Mouse (Mus musculus) olfactory bulb, adult 2 months (tissue): ENCODE results near the gene Srcin1. TPM values are rescaled to one million over a fixed set of nuclear protein-coding genes. Genes with fewer than 3 reads are reported as not detected.

Source experiments
- H3K27ac ChIP-seq: fragments of 200-500 bp; 2 replicates; pipeline ENCODE4 v1.5.1; 2012; ENCODE audit warnings: low read depth, low read length; ENCODE audit not compliant: insufficient read depth
- H3K4me1 ChIP-seq: fragments of 200-500 bp; 2 replicates; pipeline ENCODE4 v1.6.1; 2012; ENCODE audit warnings: low read length; ENCODE audit not compliant: control insufficient read depth, insufficient read depth
- H3K4me3 ChIP-seq: fragments of 200-500 bp; 2 replicates; pipeline ENCODE4 v1.5.1; 2012; ENCODE audit warnings: mild to moderate bottlenecking, low read depth, low read length, moderate library complexity; ENCODE audit not compliant: insufficient read depth
- CTCF ChIP-seq: fragments of 200-500 bp; IDR thresholded peaks from 2 replicates; pipeline ENCODE4 v1.5.1; 2012; ENCODE audit warnings: low read depth, mild to moderate bottlenecking, low read length, moderate library complexity; ENCODE audit not compliant: insufficient read depth
- POLR2A ChIP-seq: fragments of 200-500 bp; IDR thresholded peaks from 2 replicates; pipeline ENCODE4 v1.6.1; 2012; ENCODE audit warnings: mild to moderate bottlenecking, low read depth, low read length, moderate library complexity; ENCODE audit not compliant: insufficient read depth
- WGBS: fragments of 180-500 bp; shearing (Covaris S2); methylation state at CpG from one replicate; pipeline ENCODE4 v1.1.7; 2018; 5-methylcytosine and 5-hydroxymethylcytosine counted together
- polyA plus RNA-seq: library from polyadenylated mRNA; stranded (reverse); fragments of >200 nt; gene quantifications from 2 replicates; pipeline ENCODE4 v1.2.4, GENCODE M21; 2012; ENCODE audit warnings: low replicate concordance; ENCODE audit not compliant: missing spikeins, insufficient read depth, insufficient read length

The Srcin1 gene
- polyA plus RNA-seq, 1 experiment: not detected

DNA sequence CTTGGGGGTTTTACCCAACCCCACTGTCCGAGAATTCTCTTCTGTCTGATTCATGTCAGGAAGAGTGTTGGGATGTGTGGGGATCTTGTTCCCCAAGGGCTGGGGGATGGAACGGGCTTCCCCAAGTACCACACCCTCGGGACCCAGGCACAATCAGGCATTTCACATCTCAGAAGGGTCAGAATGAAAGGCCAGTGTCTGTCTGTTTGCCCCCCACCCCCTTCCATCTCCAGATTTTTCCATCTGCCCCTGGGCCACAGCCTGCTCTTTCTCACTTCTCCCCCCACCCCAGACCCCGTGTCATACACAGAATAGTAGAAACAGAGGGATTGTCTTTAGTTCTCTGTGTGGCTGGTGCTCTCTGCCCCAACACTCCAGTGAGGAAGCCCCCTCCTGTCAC is 32.9 kb upstream of the Srcin1 start:
- H3K4me1 ChIP-seq: peaks cover 23% of the 10 kb centered on the region
- 79% methylated on average over 4 of the region's 4 CpGs for WGBS
- H3K27ac ChIP-seq: no peak overlapping the region
- TF ChIP-seq POLR2A (no peak), CTCF (no peak)
- no peak overlapping the region for H3K4me3 ChIP-seq

- TF ChIP-seq POLR2A (no peak), CTCF (no peak)
- Histone ChIP-seq H3K4me3 (no peak overlapping the region), H3K4me1 (peaks cover 30% of the 10 kb centered on the region), H3K27ac (no peak overlapping the region)
- 96% methylated on average over 8 of the region's 8 CpGs for WGBS
Measured at GRCm38 (mm10) chr11:97607056-97607725, 31.2 kb upstream of the Srcin1 start.

GRCm38 (mm10) chr11:97603891-97604290 is 27.9 kb upstream of the Srcin1 start:
- peaks cover 8% of the 10 kb centered on the region for H3K4me1 ChIP-seq
- 71% methylated on average over 10 of the region's 10 CpGs for WGBS
- TF ChIP-seq CTCF: no peak
- no peak for TF ChIP-seq POLR2A
- no peak overlapping the region for H3K27ac ChIP-seq
- H3K4me3 ChIP-seq: no peak overlapping the region

GRCm38 (mm10) chr11:97602223-97602622 is 26.2 kb upstream of the Srcin1 start:
- H3K4me3 ChIP-seq: no peak overlapping the region
- WGBS: 23% methylated on average over 6 of the region's 6 CpGs
- H3K27ac ChIP-seq: no peak overlapping the region
- TF ChIP-seq POLR2A (no peak), CTCF (no peak)
- peaks cover 8% of the 10 kb centered on the region for H3K4me1 ChIP-seq

DNA sequence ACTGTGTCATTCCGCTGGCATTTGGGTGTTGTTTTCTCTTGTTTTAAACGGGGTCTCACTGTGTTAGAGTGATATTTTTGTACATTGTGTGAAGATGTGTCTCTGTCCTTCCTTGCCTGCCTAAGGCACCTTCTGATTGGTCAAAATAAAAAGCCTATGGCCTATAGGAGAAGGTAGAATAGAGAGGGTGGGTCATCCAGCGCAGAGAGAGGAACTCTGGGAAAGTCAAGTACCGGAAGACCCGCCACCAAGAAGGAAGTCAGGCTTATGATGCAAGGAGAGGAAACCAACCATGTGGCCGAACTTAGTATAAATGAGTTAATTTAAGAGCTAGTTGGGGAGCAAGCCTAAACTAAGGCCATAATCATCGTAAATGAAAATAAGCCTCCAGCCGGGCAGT is 23.1 kb upstream of the Srcin1 start:
- WGBS: 91% methylated on average over 8 of the region's 8 CpGs
- no peak overlapping the region for H3K27ac ChIP-seq
- no peak for TF ChIP-seq POLR2A

GRCm38 (mm10) chr11:97597945-97598691 is 22.1 kb upstream of the Srcin1 start:
- no peak overlapping the region for H3K27ac ChIP-seq
- H3K4me3 ChIP-seq: no peak overlapping the region
- WGBS: 86% methylated on average over 10 of the region's 10 CpGs
- peaks cover 7% of the 10 kb centered on the region for H3K4me1 ChIP-seq
- TF ChIP-seq POLR2A (no peak), CTCF (no peak)

More for the DNA sequence above, 23.1 kb upstream of the Srcin1 start:
- no peak overlapping the region for H3K4me3 ChIP-seq
- peaks cover 8% of the 10 kb centered on the region for H3K4me1 ChIP-seq

DNA sequence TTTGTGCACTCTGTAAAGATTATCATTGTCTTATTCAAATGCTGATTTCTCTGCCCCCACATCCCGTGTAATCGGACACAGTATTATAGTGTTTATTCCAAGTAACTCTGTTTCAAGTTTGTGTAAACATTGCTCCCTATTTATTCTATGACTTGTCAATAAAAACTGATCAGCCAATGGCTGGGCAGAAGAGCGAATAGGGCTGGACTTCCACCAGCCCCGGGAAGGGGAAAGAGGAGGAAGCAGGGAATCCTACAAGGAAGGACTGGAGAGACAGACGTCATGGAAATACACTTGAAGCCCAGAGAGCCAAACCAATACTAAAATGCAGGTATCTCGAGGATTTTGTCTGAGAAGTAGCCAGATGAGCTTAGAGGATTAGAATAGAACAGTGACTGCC is 18.1 kb upstream of the Srcin1 start:
- Histone ChIP-seq H3K27ac (no peak overlapping the region), H3K4me1 (peaks cover 21% of the 10 kb centered on the region), H3K4me3 (no peak overlapping the region)
- TF ChIP-seq POLR2A (no peak), CTCF (no peak)
- 59% methylated on average over 6 of the region's 6 CpGs for WGBS

DNA sequence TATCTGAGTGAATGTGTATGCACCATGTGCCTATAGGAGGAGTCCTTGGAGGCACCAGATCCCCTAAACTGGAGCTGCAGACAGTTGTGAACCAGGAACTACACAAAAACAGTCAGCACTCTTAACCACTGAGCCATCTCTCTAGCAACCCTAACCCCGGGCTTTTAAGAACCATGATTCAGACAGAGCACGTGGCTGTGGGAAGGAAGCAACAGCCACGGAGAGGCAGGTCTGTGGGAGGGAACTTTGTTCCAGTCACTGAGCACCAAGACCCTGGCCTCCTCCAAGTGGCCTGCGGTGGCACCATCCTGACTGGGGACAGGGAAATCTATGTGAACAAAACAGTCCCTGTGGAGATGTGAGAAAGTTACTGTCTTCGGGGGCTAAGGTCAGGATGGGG is 15.9 kb upstream of the Srcin1 start:
- TF ChIP-seq CTCF: no peak
- TF ChIP-seq POLR2A: no peak
- Histone ChIP-seq H3K4me3 (no peak overlapping the region), H3K4me1 (peaks cover 26% of the 10 kb centered on the region), H3K27ac (no peak overlapping the region)
- WGBS: 21% methylated on average over 5 of the region's 5 CpGs

- 55% methylated on average over 24 of the region's 24 CpGs for WGBS
- H3K4me3 ChIP-seq: no peak overlapping the region
- no peak overlapping the region for H3K27ac ChIP-seq
- no peak for TF ChIP-seq CTCF
- TF ChIP-seq POLR2A: no peak
- peaks cover 26% of the 10 kb centered on the region for H3K4me1 ChIP-seq
Measured at GRCm38 (mm10) chr11:97590227-97590960, 14.4 kb upstream of the Srcin1 start.
